Mouse (Mus musculus): ENCODE measurements around the gene Doc2b. TPM values are rescaled to one million over a fixed set of nuclear protein-coding genes. Genes with fewer than 3 reads are reported as not detected.
A peak's percentile ranks its signal among the peaks of the same experiment; 100 is the strongest.

Gene Doc2b
- polyA plus RNA-seq (2015; fragmentation: Nextera tagmentation; extraction: Ambion mirVana): 3.2 and 3.4 TPM in 2 replicates

GRCm38 (mm10) chr11:75796029-75796445 is at the start of gene Doc2b:
Doc2b (minus strand) TSS chr11:75796049.
- Histone ChIP-seq H3K27ac (replicated peaks) (no peak within 1 kb of the TSS), H3K9ac (peak within 1 kb of the TSS; percentile 31), H3K36me3 (no peaks in the 10 kb centered on the region), H3K4me1 (replicated peaks) (peaks cover 36% of the 10 kb centered on the region), H3K4me3 (peak within 1 kb of the TSS; percentile 53), H3K9me3 (no peaks in the 10 kb centered on the region), H3K4me2 (peak within 1 kb of the TSS; percentile 67), H3K27me3 (peaks cover 50% of the 10 kb centered on the region)
- ATAC-seq (ENCODE audit: low FRiP score, low read depth): peak; percentile 90
- WGBS: 2% methylated on average over 37 of the region's 37 CpGs

- H3K27me3 ChIP-seq: no peaks in the 10 kb centered on the region
- H3K4me1 ChIP-seq (replicated peaks): peaks cover 36% of the 10 kb centered on the region
- no peaks in the 10 kb centered on the region for H3K36me3 ChIP-seq
- no peaks in the 10 kb centered on the region for H3K9me3 ChIP-seq
- no peak for ATAC-seq (ENCODE audit: low FRiP score, low read depth)
- H3K9ac ChIP-seq: no peak overlapping the region
- H3K27ac ChIP-seq (replicated peaks): no peak overlapping the region
- no peak overlapping the region for H3K4me2 ChIP-seq
- WGBS: 75% methylated on average over 4 of the region's 4 CpGs
- H3K4me3 ChIP-seq: no peak overlapping the region
Observed at GRCm38 (mm10) chr11:75842904-75843619, 47.2 kb upstream of the Doc2b start.

DNA sequence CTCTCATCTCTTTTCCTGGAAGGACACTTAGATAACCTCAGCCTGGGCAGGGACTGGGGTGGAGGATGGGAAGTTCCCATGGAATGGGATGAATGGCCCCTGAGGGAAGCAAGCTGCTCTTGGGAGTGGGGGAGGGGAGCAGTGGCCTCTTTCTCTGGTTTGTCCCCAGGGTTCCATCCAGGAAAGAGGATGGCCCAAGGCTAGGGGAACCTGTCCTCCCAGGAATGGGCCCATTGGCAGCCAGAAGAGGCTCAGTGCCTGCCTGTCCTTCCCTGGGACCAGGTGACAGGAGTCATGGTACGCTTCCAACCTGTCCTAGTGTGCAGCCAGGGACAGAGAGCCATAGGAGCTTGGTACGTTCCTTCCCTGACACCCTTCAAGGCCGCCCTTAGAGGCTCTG is 45.7 kb upstream of the Doc2b start:
- Histone ChIP-seq H3K36me3 (no peaks in the 10 kb centered on the region), H3K9me3 (no peaks in the 10 kb centered on the region), H3K27ac (replicated peaks) (no peak overlapping the region), H3K27me3 (no peaks in the 10 kb centered on the region), H3K4me3 (no peak overlapping the region), H3K4me1 (replicated peaks) (peaks cover 33% of the 10 kb centered on the region), H3K9ac (no peak overlapping the region), H3K4me2 (no peak overlapping the region)
- WGBS: 77% methylated on average over 3 of the region's 3 CpGs
- ATAC-seq (ENCODE audit: low FRiP score, low read depth): no peak

DNA sequence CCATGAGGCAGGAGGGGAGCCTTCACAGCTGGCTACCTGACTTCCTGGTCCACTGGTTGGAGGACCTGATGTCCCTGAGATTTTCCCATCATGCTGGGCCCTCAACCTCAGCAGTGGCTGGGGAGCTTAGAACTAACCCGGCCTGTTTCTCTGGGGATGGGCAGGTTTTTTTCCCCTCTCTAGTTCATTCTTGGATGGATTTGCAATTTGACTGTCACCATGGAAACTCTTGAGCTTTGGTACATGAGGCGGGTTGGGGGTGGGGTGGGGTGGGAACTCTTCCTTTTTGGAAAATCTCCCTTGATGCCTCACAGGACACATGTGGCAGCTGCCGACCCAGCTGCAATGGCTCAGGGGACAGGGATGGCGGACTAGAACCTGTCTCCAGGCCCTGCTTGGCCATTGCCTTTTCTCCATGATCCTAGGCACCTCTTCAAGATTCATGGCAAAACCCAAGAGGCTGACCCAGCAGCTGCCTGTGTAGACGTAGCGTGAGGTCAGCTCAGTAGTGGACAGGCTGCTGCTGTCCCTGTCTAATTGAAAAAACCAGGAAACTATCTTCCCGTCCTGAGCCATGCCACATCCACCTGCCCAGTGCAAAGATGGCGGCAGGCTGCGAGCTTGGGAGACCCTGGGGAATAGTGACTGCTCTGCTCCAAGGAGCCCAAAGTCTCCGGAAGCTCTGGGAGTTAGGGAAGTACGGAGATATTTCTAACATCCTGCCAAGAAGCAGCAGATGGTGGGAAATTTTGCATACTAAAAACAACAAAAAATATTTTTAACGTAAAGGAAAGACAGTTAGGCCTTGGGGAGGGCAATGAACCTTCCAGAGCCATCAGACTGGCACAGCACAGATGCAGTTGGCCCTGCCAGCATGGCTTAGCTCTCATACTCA is 43.9 kb upstream of the Doc2b start:
- 66% methylated on average over 12 of the region's 12 CpGs for WGBS
- Histone ChIP-seq H3K27ac (replicated peaks) (no peak overlapping the region), H3K4me2 (no peak overlapping the region)

DNA sequence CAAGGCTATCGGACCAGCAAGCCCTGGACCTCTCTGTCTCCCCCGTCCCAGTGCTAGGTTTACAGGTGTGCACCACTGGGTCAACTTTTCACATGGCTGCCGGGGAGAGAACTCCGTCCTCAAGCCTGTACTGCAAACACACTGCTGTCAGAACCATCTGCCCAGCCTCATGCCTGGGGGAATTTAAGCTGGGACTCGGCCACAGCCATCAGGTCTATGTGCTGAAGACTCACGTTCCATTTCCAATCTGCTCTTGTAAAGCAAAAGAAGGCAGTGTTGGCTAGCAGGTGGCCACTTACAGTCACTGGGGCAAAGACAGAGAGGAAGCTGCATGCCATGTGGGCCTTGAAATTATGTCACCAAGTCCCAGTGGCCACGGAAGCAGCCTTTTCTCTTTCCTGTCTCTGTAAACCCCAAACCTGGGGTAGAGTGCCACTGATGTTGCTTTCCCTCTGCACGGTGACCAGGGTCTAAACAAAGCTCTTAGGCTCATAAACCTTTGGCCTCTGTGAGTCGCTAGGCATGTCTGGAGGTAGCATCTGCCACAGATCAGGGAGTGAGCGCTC is 43.1 kb upstream of the Doc2b start:
- Histone ChIP-seq H3K4me1 (replicated peaks) (peaks cover 23% of the 10 kb centered on the region), H3K36me3 (no peaks in the 10 kb centered on the region), H3K27ac (replicated peaks) (no peak overlapping the region), H3K27me3 (no peaks in the 10 kb centered on the region), H3K9ac (no peak overlapping the region), H3K9me3 (no peaks in the 10 kb centered on the region), H3K4me2 (no peak overlapping the region), H3K4me3 (no peak overlapping the region)
- ATAC-seq (ENCODE audit: low FRiP score, low read depth): no peak
- 71% methylated on average over 10 of the region's 10 CpGs for WGBS

More for the DNA sequence above, 43.9 kb upstream of the Doc2b start:
- H3K36me3 ChIP-seq: no peaks in the 10 kb centered on the region
- no peak overlapping the region for H3K4me3 ChIP-seq
- H3K27me3 ChIP-seq: no peaks in the 10 kb centered on the region
- H3K4me1 ChIP-seq (replicated peaks): peaks cover 23% of the 10 kb centered on the region
- H3K9me3 ChIP-seq: no peaks in the 10 kb centered on the region
- no peak for ATAC-seq (ENCODE audit: low FRiP score, low read depth)
- no peak overlapping the region for H3K9ac ChIP-seq

DNA sequence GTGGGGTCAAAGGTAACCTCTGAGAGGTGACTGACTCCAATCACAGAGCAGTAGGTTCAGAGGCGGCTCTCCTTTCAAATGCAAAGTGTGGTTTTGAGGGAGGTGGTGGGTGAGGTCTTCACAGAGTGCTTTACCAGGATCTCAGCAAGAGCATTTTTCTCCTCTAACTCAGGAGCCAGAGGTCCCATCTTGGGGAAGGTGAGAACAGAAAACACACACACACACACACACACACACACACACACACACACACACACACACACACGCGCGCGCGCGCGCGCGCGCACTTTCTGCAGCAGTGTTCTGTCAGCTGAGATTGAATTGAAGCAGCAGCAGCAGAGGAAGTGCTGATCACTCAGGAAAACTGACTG is 40.4 kb upstream of the Doc2b start:
- H3K4me3 ChIP-seq: no peak overlapping the region
- no peak overlapping the region for H3K9ac ChIP-seq
- no peak overlapping the region for H3K4me2 ChIP-seq
- H3K27me3 ChIP-seq: no peaks in the 10 kb centered on the region
- H3K4me1 ChIP-seq (replicated peaks): peaks cover 16% of the 10 kb centered on the region
- 63% methylated on average over 11 of the region's 11 CpGs for WGBS
- H3K9me3 ChIP-seq: no peaks in the 10 kb centered on the region
- no peaks in the 10 kb centered on the region for H3K36me3 ChIP-seq
- no peak overlapping the region for H3K27ac ChIP-seq (replicated peaks)
- ATAC-seq (ENCODE audit: low FRiP score, low read depth): no peak

DNA sequence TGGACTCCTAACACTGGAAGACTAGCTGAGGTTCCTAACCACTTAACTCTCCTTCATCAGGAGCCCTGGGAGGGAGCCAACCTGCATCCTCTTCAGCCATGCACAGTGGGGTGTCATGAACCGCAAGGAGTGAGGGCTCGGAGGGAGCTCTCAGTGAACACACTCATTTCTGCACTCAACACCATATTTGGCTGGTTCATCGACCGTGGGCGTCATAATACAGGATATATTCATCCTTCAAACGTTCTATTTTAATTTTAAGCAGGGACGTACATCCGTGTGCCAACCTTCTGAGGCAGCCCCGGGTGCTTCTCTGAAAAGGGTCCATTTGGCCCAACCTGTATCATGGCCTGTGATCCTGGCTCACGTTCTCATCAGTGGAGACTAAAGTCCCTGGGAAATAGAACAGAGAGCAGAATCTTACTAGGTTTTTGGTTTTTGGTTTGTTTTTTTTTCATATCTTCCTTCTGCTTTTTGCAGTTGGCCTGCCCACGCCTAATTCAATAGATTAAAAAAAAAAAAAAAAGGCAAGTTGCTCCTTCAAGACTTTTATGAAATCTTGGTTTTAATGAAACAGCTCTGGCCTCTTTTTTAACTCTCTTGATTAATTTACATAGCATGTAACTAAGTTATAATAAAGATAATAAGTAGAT is 39.9 kb upstream of the Doc2b start:
- peaks cover 16% of the 10 kb centered on the region for H3K4me1 ChIP-seq (replicated peaks)
- no peak overlapping the region for H3K4me2 ChIP-seq
- WGBS: 78% methylated on average over 11 of the region's 11 CpGs
- no peaks in the 10 kb centered on the region for H3K9me3 ChIP-seq
- H3K27ac ChIP-seq (replicated peaks): no peak overlapping the region
- H3K27me3 ChIP-seq: no peaks in the 10 kb centered on the region
- no peak for ATAC-seq (ENCODE audit: low FRiP score, low read depth)
- no peaks in the 10 kb centered on the region for H3K36me3 ChIP-seq
- no peak overlapping the region for H3K9ac ChIP-seq
- H3K4me3 ChIP-seq: no peak overlapping the region

GRCm38 (mm10) chr11:75833081-75833480 is 37.2 kb upstream of the Doc2b start:
- Histone ChIP-seq H3K9me3 (no peaks in the 10 kb centered on the region), H3K4me1 (replicated peaks) (no peaks in the 10 kb centered on the region), H3K4me2 (no peak overlapping the region), H3K27me3 (no peaks in the 10 kb centered on the region), H3K9ac (no peak overlapping the region), H3K4me3 (no peak overlapping the region), H3K36me3 (no peaks in the 10 kb centered on the region), H3K27ac (replicated peaks) (no peak overlapping the region)
- 83% methylated on average over 6 of the region's 6 CpGs for WGBS
- no peak for ATAC-seq (ENCODE audit: low FRiP score, low read depth)

GRCm38 (mm10) chr11:75830386-75830785 is 34.5 kb upstream of the Doc2b start:
- H3K4me2 ChIP-seq: no peak overlapping the region
- no peak for ATAC-seq (ENCODE audit: low FRiP score, low read depth)

DNA sequence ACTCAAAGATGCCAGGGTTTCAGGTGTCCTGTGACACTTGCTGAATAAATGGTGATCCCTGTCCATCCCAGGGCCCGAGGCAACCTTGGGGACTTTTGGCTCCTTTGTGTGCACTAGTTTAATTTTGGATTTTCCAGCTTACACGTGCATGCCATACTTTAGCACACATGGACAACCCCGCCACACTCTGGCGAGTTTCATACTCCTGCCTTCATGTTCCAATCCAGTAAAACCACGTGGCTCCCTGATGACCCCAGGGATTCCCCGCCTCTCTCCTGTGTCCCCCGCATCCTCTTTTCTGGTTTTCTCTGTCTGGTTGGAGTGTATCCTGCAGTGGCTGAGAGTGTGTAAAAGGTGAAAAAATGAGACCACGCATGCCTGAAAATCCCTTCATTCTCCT is 31.6 kb upstream of the Doc2b start:
- H3K27me3 ChIP-seq: no peaks in the 10 kb centered on the region
- H3K4me3 ChIP-seq: no peak overlapping the region
- H3K9ac ChIP-seq: no peak overlapping the region
- 87% methylated on average over 8 of the region's 8 CpGs for WGBS
- no peak for ATAC-seq (ENCODE audit: low FRiP score, low read depth)
- no peaks in the 10 kb centered on the region for H3K4me1 ChIP-seq (replicated peaks)
- no peaks in the 10 kb centered on the region for H3K36me3 ChIP-seq
- H3K27ac ChIP-seq (replicated peaks): no peak overlapping the region
- no peak overlapping the region for H3K4me2 ChIP-seq
- H3K9me3 ChIP-seq: no peaks in the 10 kb centered on the region

More at GRCm38 (mm10) chr11:75830386-75830785, 34.5 kb upstream of the Doc2b start:
- no peak overlapping the region for H3K9ac ChIP-seq
- H3K9me3 ChIP-seq: no peaks in the 10 kb centered on the region
- no peak overlapping the region for H3K27ac ChIP-seq (replicated peaks)
- no peaks in the 10 kb centered on the region for H3K27me3 ChIP-seq
- H3K4me1 ChIP-seq (replicated peaks): no peaks in the 10 kb centered on the region
- no peak overlapping the region for H3K4me3 ChIP-seq
- H3K36me3 ChIP-seq: no peaks in the 10 kb centered on the region
- WGBS: 91% methylated on average over 3 of the region's 3 CpGs

DNA sequence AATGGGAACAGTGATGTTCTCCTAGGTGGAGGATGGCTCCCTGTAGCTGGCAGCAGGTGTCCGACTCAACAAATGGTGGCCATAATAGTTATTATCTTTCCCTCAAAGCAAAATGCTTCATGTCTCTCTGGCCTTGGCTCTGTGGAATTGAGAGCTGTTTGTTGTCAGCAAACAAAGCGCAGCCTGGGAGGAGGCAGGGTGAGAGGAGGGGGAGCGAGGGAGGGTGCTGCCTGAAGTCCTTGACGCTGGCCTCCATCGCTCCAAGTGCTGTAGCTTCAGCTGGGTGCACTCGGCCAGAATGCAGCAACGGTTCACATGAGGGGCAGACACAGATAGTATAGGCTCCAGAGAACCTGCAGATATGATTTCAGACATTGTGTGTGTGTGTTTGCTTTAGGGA is 27.7 kb upstream of the Doc2b start:
- no peak overlapping the region for H3K27ac ChIP-seq (replicated peaks)
- no peaks in the 10 kb centered on the region for H3K27me3 ChIP-seq
- no peaks in the 10 kb centered on the region for H3K9me3 ChIP-seq
- H3K4me3 ChIP-seq: no peak overlapping the region
- no peak for ATAC-seq (ENCODE audit: low FRiP score, low read depth)
- no peaks in the 10 kb centered on the region for H3K4me1 ChIP-seq (replicated peaks)
- WGBS: 57% methylated on average over 7 of the region's 7 CpGs
- H3K4me2 ChIP-seq: no peak overlapping the region
- H3K9ac ChIP-seq: no peak overlapping the region
- no peaks in the 10 kb centered on the region for H3K36me3 ChIP-seq

DNA sequence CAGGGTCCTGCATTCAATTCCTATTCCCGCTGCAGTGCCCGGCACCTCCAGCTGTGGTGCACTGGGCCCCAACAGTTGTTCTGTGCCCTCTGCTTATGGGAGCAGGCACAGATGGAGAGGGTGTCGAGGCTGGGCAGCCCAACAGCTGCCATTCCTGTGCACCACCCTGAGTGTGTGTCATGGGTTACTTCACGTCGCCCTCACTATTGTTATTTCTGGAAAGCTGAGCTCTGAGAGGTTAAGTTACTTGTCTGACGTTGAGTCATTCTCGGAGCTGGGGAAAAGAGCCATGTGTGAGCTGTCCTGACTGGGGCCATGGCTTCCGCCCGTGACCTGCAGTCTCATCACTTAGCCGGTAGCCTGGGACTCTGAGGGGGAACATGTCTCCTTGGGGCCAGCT is 17.2 kb upstream of the Doc2b start:
- ATAC-seq (ENCODE audit: low FRiP score, low read depth): no peak
- Histone ChIP-seq H3K27ac (replicated peaks) (no peak overlapping the region), H3K27me3 (no peaks in the 10 kb centered on the region)

More for the DNA sequence above, 17.2 kb upstream of the Doc2b start:
- Histone ChIP-seq H3K36me3 (no peaks in the 10 kb centered on the region), H3K4me3 (no peak overlapping the region), H3K9me3 (no peaks in the 10 kb centered on the region), H3K4me2 (no peak overlapping the region), H3K9ac (no peak overlapping the region), H3K4me1 (replicated peaks) (0 out of 2 replicates have a peak, but pooled peaks cover 10% of the 10 kb centered on the region)
- 66% methylated on average over 10 of the region's 10 CpGs for WGBS

All from hindbrain, embryonic 15.5 days (tissue).